Mouse (Mus musculus) yolk sac, embryonic 10.5 days (tissue): ENCODE measurements around the gene Eif3l.

Experiments
- DNase-seq: peaks from one replicate; pipeline ENCODE4 v3.0.0-alpha.2; 2017; ENCODE audit warnings: low spot score

The Eif3l gene

DNA sequence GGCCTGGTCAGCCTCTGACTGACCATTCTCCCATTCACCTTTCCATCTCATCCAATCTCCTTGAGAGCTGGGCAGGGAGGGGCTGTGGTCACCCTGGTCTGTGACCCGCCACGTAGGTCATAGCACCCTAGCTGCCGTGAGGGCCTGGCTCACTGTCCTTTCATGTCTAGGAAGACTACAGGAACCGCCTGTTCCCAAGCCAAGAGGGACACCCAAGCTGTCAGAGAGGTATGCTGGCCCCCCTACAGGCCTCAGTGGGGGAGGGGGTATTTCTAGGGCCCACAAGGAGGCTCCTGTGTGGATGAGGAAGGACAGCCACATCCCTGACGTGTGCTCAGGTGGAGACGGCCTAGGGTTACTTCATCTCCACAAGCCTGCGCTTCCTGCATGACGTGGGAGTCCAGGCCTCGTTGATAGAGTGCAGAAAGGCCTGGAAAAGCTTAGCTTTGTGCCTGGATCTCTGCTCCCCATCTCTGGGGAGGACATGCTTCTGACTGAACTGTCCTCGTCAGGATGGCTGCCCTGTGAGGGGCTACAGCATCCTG is 49.4 kb downstream of the Eif3l start:
- no peak for DNase-seq

DNA sequence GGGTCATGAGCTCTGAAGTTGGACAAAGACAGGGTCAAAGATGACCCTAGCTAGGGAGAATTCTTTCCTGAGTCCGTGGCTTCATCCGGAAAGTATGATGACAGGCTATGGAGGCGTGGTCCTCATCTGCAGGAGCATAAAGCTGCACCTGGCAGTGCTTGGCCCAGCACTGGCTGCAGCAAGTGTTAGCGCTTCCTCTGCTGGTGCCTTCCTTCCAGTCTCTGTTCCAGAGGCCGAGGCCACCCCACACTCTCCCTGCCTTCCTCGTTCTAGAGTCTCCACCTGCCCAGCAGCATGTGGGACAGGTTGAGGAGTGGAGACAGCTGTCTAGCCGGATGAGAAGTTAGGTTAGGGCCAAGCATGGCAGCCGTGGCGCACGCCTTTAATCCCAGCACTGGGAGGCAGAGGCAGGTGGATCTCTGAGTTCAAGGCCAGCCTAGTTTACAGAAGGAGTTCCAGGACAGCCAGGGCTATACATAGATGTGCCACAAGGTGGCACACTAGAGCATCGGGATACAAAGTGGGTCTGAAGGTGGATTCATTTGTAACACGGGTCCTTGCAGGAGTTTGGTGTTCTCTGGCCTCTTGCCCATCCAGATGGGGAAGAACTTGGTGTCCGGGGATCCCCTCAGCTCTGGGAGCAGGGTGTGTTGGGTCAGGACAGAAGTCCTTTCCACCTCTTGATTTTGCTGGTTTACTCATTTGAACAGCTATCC is 51.4 kb downstream of the Eif3l start:
- DNase-seq = no peak

DNA sequence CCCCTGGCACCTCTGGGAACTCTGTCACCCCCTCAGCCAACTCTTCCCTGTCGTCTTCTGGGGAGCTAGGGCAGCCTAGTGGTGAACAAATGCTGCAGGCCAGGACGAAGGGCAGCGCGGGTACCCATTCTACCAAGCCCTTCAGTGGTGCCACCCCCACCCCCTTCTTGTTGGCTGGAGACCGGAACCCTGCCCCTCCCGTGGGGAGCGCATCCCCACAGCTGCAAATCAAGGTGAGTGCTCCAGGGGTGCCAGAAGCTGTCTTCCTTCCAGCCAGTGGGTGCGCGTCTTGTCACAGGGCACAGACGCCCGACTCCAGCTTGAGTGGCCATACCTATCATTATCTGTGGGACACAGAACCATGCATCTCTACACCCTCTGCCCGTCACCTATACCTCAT is 52.1 kb downstream of the Eif3l start:
- DNase-seq = no peak

DNA sequence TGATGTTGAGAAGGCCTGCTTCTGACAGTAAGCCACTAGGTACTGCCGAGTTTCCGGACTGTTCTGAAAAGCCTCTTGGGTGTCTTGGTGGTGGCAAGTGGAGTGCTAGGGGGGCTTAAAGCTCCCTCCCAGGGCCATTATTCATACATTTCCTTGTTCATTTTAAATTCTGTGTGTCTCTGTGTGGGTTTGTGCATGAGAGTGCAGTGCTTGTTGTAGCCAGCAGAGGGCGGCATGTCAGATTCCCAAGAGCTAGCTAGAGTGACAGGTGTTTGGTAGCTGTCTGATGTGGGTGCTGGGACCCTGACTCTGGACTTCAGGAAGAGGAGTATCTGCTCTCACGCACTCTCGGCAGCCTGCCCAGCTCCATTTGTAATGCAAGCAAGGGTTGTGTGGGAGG is 53.2 kb downstream of the Eif3l start:
- DNase-seq = no peak

DNA sequence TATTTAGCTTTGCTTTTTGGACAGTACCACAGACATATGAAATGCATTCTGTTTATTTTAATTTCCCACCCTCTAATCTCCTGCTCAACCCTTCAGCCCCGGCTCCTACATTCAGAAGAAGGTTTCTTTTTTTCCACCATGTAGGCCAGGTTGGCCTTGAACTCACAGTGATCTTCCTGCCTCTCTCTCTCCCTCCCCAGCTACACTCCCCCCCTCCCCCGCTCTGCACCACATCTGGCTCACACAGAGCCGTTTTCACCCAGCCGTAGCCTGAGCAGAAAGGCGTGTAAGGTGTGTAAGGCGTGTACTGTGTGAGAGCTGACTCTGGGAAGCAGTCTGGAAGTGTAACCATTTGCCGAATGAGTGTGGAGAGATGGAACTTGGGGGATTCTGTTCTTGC is 54.3 kb downstream of the Eif3l start:
- no peak for DNase-seq

DNA sequence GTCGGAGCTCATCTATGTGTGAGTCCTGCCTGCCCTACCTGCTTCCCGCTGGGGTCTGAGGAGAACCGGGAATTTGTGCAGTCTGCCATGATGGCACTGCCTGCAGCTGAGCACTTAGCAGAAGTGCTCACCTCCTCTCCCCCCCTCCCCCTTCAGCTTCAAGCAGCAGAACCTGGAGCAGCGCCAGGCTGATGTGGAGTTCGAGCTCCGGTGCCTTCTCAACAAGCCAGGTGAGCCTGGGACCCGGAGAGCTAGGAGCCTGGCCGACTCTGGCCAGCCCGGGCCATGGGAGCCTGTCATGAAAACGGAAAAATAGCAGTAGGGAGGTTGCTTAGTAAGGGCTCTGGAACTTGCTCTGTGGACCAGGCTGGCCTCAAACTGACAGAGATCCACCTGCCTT is 55.8 kb downstream of the Eif3l start:
- DNase-seq = no peak

DNA sequence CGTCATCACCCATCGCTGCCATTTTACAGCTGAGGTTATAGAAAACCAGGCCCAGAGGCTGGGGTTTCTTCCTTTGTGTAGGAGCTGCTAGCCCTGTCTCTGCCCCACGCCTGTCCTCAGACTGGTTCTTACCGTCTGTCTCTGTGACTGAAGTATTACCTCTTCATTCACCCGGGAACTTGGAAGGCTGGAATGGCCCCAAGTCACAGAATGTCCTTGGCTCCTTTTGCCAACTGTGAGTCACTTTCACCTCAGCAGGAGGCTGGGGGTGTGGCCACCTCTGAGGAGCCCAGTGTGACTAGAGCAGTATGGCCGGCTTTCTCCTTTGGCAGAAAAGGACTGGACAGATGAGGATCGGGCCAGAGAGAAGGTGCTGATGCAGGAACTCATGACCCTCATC is 56.5 kb downstream of the Eif3l start:
- DNase-seq = no peak

DNA sequence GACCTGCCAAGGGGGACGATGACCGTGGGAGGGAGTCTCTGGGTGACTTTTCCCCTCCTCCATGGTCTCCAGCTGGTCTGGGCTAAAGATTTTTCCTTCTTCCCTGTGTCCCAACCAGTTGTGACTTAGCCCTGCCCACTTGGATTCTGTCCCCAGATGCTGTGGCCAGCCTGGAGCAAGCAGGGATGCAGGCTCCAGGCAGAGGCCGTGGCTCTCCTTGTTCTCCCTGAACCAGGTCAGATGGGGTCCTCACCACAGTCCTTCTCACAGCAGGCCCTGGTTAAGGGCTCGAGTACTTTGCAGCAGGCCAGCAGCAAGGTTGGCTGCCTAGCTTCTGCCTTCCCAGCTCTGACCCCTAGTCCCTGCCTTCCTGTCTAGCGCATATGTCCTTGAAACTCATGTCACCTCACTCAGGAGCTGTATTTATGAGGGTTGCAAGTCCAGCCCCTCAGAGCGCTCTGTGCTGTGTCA is 58.2 kb downstream of the Eif3l start:
- DNase-seq = no peak

DNA sequence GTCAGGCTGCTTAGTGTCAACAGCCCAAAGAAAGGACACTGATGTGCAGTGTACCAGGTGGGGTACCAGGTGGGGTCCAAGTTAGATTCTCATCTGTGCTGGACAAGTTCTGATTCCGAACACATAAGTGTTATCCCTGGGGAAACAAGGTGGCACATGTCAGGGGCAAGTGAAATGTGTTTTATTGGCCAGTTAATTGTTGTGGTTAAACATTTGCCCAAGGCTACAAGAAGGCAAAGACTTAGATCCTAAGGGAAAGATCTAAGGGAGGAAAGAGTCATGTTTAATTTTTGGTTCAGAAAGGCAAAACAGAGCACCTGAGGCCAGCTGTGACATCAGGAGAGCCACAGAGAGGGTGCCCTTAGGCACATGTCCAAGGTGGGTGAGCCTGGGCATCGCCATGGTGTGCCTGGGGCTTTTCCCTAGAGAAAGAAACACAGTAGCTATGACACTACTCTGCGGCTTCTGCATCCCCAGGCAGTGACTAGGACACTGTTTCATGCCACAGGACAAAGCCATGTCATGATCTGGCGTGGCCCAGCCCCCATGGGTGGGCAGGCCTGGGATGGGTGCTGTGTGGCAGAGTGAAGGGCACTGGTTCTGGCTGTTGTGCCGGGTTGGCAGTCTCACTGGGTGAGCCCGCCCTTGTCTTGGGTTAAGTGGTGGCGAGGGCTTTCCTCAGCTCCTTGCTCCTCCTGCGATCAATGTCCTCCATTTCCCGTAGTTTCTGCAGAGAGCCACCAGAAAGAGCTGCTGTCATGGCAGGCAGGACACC is 59.7 kb downstream of the Eif3l start:
- DNase-seq = no peak

DNA sequence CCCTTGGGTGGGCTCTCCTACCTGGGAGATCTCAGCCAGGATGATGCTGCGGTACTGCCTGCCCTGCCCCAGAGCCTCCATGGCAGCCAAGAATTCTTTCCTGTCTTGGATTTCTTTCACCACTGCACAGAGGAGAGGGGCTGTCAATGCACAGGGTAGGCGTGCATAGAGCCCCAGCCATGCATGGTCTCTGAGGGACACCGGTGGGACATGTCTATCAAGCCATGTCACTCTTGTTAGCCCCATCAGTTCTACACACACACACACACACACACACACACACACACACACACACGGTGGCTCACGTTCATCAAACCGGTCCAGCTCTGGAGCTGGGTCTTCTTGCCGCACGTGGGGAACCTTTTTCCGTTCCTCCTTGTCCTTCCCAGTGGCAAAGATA is 60.4 kb downstream of the Eif3l start:
- DNase-seq = no peak

DNA sequence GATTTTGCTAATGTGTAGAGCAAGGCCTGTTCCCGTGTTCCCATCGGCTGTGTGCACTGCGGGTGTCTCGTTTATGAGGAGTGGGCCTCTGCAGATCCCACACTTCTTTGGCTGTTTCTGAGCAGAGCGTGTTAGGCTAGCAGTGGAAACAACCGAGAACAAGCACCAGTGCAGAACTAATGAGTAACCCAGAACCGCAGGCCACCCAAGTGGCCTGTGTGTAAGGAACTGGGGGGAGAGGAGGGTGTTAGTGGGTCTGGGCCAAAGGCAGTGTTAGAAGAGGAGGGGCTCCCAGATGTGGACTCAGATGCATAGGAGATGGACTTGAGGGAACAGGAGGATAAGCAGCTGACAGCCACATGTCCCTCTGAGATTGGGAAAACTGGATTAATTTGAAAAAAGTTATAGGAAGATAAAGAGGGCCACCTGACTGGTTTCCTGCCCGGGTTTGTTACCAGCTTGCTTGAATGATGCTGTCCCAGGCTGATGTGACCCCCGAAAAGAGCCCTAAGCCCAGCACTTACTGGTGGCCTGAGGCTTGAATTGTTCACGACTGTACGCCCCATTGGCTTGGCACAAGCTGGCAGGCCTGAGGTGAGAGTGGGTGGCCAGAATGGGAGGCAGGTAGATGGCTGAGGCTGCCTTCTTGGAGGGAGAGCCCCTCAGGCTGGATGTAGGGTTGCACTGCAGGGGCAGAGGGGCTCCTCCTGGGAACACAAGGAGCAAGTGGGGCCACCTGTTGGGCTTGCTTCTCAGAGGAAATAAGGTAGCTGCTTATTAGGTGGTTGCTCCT is 61.0 kb downstream of the Eif3l start:
- DNase-seq = no peak

DNA sequence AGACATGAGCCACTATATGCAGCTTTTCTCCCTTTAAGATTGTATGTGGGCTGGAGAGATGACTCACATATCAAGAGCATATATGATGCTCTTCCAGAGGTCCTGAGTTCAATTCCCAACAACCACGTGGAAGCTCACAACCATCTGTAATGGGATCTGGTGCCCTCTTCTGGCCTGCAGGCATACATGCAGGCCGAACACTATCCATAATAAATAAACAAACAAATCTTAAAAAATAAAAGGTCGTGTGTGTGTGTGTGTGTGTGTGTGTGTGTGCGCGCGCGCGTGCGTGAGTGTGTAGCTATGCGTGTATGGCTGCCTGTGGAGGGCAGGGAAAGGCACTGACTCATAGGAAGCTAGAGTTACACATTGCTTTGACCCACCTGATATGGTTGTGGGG is 64.7 kb downstream of the Eif3l start:
- DNase-seq = no peak

DNA sequence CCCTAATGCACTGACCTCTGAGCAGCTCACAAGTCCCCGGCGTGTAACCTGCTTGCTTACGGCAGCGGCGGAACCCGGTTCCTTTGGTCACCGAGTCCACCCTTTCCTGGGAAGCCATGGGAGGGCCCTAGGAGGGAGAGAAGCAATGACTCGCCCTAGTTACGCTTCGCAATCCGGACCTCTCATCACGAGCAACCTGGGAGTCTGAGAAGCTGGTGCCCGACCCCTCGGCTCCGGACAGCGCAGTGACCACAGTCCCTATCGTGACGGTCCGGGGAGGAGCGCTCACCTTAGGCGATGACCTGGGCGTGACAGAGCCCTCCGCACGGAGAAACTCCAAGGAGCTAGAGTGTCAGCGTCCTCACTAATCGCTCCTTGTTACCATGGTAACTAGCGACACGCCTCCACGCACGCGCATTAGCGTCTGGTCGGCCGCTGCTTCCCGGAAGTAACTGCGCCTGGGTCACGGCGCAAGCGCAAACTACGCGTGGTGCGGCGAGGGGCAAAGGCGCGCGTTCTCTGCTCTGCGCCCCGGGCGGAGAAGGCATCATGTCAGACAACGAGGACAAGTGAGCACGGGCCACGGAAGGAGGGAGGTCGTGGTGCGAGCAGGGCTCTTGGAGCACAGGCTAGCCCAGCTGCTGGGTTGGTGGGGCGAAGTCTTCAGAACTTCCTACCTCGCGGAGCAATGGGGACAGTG is 66.0 kb downstream of the Eif3l start, which contains the start of the genes Polr2f and 1700088E04Rik:
Polr2f (plus strand) TSS at position 144 of the 700 bp plus-strand sequence.
1700088E04Rik (minus strand) TSS at position 388 of the 700 bp plus-strand sequence.
- DNase-seq = peak; percentile 94

DNA sequence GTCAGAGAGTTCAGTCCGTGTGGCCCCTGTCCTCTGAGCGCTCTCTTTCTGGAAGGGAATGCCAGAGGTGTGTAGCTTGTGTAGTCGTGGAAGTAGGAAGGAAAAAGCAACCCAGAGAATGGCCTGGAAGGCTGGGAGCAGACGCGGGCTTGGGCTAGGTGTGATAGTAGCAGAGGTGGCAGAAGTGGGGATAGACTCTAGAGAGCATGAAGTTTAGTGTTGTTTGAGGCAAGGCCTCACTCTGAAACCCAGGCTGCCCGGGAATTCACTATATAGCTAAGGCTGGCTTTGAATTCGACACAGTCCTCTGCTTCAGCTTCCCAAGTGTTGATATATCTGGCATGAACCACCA is 66.6 kb downstream of the Eif3l start:
- no peak for DNase-seq

DNA sequence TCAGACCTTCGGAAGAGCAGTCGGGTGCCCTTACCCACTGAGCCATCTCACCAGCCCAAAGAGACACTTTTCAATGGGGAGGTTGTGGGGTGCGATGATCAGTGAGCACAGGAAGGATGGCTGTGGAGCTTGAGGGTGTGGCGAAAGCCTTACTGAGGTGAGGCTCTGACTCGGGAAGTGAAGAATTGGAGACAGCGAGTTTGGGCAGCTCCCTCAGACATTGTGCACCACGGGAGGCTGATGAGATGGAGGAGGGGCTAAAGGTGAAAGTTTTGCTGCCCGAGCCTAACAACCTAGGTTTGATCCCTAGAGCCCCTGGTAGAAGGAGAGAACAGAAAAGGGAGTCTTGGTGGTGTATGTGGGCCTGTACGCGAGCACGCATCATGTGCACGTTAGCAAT is 68.3 kb downstream of the Eif3l start:
- DNase-seq = no peak
